Mouse (Mus musculus) ES-E14 (cell line): Measurements from ENCODE around the gene Ccdc36. TPM values are rescaled to one million over a fixed set of nuclear protein-coding genes. Genes with fewer than 3 reads are reported as not detected.

Experiments used
- DNase-seq: peaks from one replicate; pipeline ENCODE4 v3.0.0-alpha.2; 2013; ENCODE audit warnings: low read depth, low spot score
- H3K27ac ChIP-seq: 2 replicates; pipeline ENCODE4 v1.5.1; 2012; ENCODE audit warnings: low read depth, mild to moderate bottlenecking, low read length, moderate library complexity, mixed read lengths; ENCODE audit not compliant: poor library complexity, insufficient read depth, severe bottlenecking
- H3K36me3 ChIP-seq: 2 replicates; pipeline ENCODE4 v1.6.1; 2012; ENCODE audit warnings: mild to moderate bottlenecking, low read length, moderate library complexity, mixed read lengths; ENCODE audit not compliant: control insufficient read depth, poor library complexity, insufficient read depth, severe bottlenecking
- H3K4me1 ChIP-seq, 2 experiments: fragments of 150-350 bp in 1 of 2; sonication (generic) in 1 of 2; 2 replicates each; pipeline ENCODE4 v1.6.1; 2012; ENCODE audit warnings: low read length in 2 of 2, mild to moderate bottlenecking in 1 of 2, mixed read lengths in 1 of 2; ENCODE audit not compliant: control insufficient read depth in 2 of 2, insufficient read depth in 2 of 2, poor library complexity in 1 of 2
- H3K4me3 ChIP-seq, 2 experiments: fragments of 150-350 bp in 1 of 2; sonication (generic) in 1 of 2; 2 replicates each; pipeline ENCODE4 v1.5.1; 2012; ENCODE audit warnings: low read length in 2 of 2, low read depth in 1 of 2, mild to moderate bottlenecking in 1 of 2, mixed read lengths in 1 of 2; ENCODE audit not compliant: insufficient read depth in 1 of 2, poor library complexity in 1 of 2, severe bottlenecking in 1 of 2
- H3K9ac ChIP-seq: 2 replicates; pipeline ENCODE4 v1.6.1; 2012; ENCODE audit warnings: low read depth, mild to moderate bottlenecking, low read length, mixed read lengths; ENCODE audit not compliant: poor library complexity, insufficient read depth, severe bottlenecking
- H3K9me3 ChIP-seq: fragments of 150-350 bp; sonication (generic); 2 replicates; pipeline ENCODE4 v1.6.1; 2012; ENCODE audit warnings: low read depth, mild to moderate bottlenecking, low read length; ENCODE audit not compliant: control insufficient read depth, insufficient read depth
- CHD2 ChIP-seq: IDR thresholded peaks from 2 replicates; pipeline ENCODE4 v1.6.1; 2014; ENCODE audit warnings: mild to moderate bottlenecking, low read depth, low read length, inconsistent platforms
- HCFC1 ChIP-seq: IDR thresholded peaks from 2 replicates; pipeline ENCODE4 v1.6.1; 2012; ENCODE audit warnings: low read length, inconsistent platforms, borderline replicate concordance; ENCODE audit not compliant: insufficient read depth
- MAFK ChIP-seq: IDR thresholded peaks from 2 replicates; pipeline ENCODE4 v1.6.1; 2014; ENCODE audit warnings: mild to moderate bottlenecking, low read depth, low read length, inconsistent platforms; ENCODE audit not compliant: insufficient read depth
- ZC3H11A ChIP-seq: IDR thresholded peaks from 2 replicates; pipeline ENCODE4 v1.6.1; 2012; ENCODE audit warnings: low read depth, mild to moderate bottlenecking, inconsistent platforms, low read length, borderline replicate concordance
- ZNF384 ChIP-seq: IDR thresholded peaks from 2 replicates; pipeline ENCODE4 v1.6.1; 2012; ENCODE audit warnings: low read depth, low read length, inconsistent platforms
- in situ Hi-C, 2 experiments: fragments of 600-800 bp; cut with MboI; formaldehyde crosslinking; loops; one replicate each; pipeline ENCODE4 v1.15.1; 2025; ENCODE audit warnings: low sequenced_read_pairs in 2 of 2, inconsistent platforms in 1 of 2; ENCODE audit not compliant: unreplicated experiment in 2 of 2
- total RNA-seq: library from RNA; depleted of rRNA; stranded (reverse); fragments of 300-350 nt; gene quantifications from 2 replicates; pipeline ENCODE4 v1.2.3, GENCODE M21; 2012

The Ccdc36 gene
- total RNA-seq, 1 experiment, result 1.7 TPM

GRCm38 (mm10) chr9:108451170-108451493, 22.8 kb upstream of the Ccdc36 start:
- Histone ChIP-seq H3K4me1 (peaks cover 2 to 22% of the 10 kb centered on the region in 2 experiments; a peak in 3 of 4 replicates), H3K9ac (no peak overlapping the region)
- in situ Hi-C loops, result no loop called here

GRCm38 (mm10) chr9:108450292-108451169, 22.2 kb upstream of the Ccdc36 start:
- no peak overlapping the region for H3K9ac ChIP-seq
- in situ Hi-C loops, result no loop called here
- no peak for TF ChIP-seq ZNF384
- no peak for TF ChIP-seq MAFK
- no peak for TF ChIP-seq HCFC1
- TF ChIP-seq ZC3H11A, result no peak
- no peak for TF ChIP-seq CHD2
- H3K36me3 ChIP-seq, result no peaks in the 10 kb centered on the region
- DNase-seq, result no peak
- peaks cover 0 to 18% of the 10 kb centered on the region in 2 experiments; a peak in 2 of 4 replicates for H3K4me1 ChIP-seq
- H3K27ac ChIP-seq, result no peak overlapping the region
- no peak overlapping the region for H3K4me3 ChIP-seq
- no peaks in the 10 kb centered on the region for H3K9me3 ChIP-seq

More at GRCm38 (mm10) chr9:108451170-108451493, 22.8 kb upstream of the Ccdc36 start:
- TF ChIP-seq ZC3H11A (no peak), HCFC1 (no peak), CHD2 (no peak), MAFK (no peak), ZNF384 (no peak)
- H3K9me3 ChIP-seq, result no peaks in the 10 kb centered on the region
- no peaks in the 10 kb centered on the region for H3K36me3 ChIP-seq
- no peak for DNase-seq
- no peak overlapping the region for H3K27ac ChIP-seq
- H3K4me3 ChIP-seq, result no peak overlapping the region

- Histone ChIP-seq H3K4me1 (peaks cover 0 to 17% of the 10 kb centered on the region in 2 experiments; a peak in 2 of 4 replicates), H3K4me3 (no peak overlapping the region), H3K27ac (no peak overlapping the region), H3K36me3 (no peaks in the 10 kb centered on the region), H3K9ac (no peak overlapping the region), H3K9me3 (no peaks in the 10 kb centered on the region)
- in situ Hi-C loops, result no loop called here
- TF ChIP-seq CHD2, result no peak
- TF ChIP-seq HCFC1, result no peak
- no peak for TF ChIP-seq MAFK
- TF ChIP-seq ZNF384, result no peak
- no peak for TF ChIP-seq ZC3H11A
- no peak for DNase-seq
These were observed 21.6 kb upstream of the Ccdc36 start for GRCm38 (mm10) chr9:108449860-108450259.

GRCm38 (mm10) chr9:108445125-108445524, 16.8 kb upstream of the Ccdc36 start:
- peaks cover 0 to 8% of the 10 kb centered on the region in 2 experiments; a peak in 1 of 4 replicates for H3K4me1 ChIP-seq
- H3K36me3 ChIP-seq, result no peaks in the 10 kb centered on the region
- no peak overlapping the region for H3K4me3 ChIP-seq
- H3K9me3 ChIP-seq, result no peaks in the 10 kb centered on the region
- no peak for DNase-seq
- no peak overlapping the region for H3K9ac ChIP-seq
- in situ Hi-C loops, result no loop called here
- no peak overlapping the region for H3K27ac ChIP-seq
- TF ChIP-seq ZC3H11A, result no peak
- no peak for TF ChIP-seq HCFC1
- no peak for TF ChIP-seq ZNF384
- no peak for TF ChIP-seq MAFK
